Mouse (Mus musculus) left cerebral cortex, adult 9 months (tissue): ENCODE data around the gene Ddx11.
"Not testable (repeated sequence)": the region's sequence is repeated elsewhere in the genome, so short reads cannot be mapped to it uniquely, and the experiment has no call there.

Experiments used
- DNase-seq, 2 experiments: peaks; one replicate each; pipeline ENCODE4 v3.0.0; 2022; ENCODE audit warnings: low spot score in 2 of 2

The Ddx11 gene

DNA sequence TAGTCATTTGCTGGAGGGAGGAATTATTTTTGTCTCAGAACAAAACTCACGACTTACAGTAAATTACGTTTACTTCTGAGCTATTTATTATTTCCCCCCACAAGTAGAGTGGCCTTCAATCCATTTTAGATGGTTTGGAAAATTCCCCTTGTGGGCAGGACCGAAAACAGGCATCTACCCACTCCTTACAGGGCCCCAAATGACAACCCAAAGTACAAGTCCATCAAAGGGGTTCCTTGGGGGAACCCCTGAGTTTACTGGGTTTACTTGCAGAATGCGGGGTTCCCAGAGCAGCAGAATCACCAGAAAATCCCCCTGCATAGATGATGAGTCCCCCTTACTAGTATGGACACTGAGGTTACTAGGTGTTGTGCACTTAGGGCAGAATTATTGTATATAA is 11.2 kb upstream of the Ddx11 start:
- no peak for DNase-seq

DNA sequence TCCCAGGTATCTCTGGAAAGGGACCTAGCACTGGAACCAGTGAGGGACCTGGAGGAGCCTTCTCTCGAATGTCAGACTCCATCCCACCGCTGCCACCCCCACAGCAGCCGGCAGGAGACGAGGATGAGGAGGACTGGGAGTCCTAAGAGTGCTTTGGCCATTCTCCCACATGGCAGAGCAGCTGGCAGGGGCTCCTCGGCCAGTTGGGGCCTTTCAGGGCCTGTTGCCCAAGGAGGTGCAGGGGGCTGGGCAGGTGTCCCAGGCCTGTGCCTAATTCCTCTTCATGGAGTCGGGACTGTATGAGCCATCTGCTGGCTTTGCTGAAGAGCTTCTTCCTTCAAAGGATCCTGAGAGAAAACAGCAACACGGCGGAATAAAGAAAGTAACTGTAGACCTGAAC is 4.3 kb upstream of the Ddx11 start:
- DNase-seq = no peak

GRCm38 (mm10) chr17:66120701-66121100 is 2.6 kb upstream of the Ddx11 start:
- no peak for DNase-seq

DNA sequence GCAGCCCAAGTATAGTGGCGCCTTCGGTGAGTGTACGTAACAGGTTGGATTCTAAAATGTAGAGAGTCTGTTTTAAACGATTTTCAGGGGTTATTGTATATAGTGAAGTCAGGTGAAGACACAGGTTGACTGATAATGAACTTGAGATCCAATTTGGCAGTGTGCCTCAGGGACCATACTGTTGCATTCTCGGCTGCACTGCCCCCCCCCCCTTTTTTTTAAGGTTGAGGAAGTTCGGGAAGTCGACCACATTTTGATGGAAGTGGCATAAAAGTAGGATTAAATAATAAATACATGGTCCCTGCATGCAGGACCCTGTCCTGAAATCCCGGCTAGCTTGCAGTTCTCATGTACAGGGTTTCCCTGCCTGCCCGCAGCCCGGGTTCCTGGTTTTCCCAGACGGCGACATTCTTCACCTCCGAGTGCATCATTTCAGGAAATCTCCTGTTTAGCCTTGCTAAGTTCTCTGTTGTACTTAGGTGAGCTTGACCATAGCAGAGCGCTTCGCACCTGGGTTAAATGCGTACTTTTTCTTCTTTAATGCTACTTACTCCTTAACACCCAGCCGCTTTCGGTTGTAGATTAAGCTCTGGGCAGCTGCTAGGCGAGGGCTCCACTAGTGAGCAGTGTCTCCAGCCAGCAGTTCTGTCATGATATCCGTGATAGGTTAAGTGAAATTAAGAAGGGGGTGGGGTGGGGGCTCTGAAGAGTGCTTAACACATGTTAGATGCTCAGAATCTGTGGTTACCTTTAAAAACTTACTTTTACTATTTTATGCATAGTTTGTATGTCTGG is 693 bp downstream of the Ddx11 start:
- DNase-seq = no peak

DNA sequence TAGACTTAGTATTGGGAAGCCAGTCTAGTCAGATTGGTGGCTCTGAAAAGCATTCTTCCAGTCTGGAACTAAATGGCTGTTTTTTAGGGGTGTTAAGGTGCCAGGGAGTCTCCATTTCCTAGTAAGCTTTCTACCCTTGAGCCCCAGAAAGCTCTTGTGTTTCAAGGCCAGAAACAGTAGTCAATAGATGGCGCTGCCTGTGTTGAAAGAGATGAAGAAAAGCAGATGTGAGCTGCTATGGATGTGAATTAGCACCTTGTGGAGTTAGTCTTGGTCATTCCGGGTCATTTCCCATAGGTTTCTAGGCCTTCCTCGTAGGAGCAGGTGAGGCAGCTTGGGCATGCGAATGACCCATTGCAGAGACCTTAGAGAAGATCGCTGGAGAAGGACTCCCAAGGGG is 1.9 kb downstream of the Ddx11 start:
- no peak for DNase-seq

DNA sequence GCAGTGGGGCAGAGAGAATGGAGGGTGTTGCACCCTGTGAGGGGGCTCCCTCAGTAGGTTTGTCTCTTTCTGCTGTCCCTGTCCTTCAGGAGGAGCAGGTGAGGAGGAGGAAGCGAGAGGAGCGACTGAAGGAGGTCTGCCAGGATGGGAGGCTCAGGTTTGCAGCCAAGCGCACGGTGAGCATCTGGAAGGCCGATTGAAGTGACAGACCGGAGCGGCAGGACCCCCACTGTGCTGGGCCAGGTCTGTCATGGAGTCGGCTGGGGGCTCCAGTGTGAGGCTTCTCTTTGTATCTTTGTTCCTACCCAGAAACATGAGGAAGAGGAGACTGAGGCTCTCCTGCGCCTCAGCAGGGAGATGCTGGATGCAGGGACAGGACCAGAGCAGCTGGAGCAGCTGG is 7.1 kb downstream of the Ddx11 start:
- DNase-seq = no peak

DNA sequence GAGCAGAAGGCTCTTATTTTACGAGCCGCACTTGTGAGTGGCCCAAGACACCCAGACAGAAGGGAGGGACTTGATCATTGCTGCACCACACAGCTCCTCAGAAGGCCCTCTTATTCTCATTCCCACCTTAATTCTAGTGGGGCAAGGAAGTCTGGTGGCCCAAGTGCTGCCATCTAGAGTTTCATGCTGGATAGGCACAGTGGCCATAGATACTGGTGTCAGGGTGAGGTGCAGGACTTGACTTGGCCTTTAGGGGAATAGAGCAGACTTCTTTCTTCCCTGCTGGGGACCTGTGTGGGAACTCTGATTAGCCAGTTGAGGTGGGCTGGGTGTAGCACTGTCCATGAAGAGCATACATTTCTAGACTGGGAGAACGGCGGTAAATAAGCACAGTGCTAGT is 7.9 kb downstream of the Ddx11 start:
- no peak for DNase-seq

GRCm38 (mm10) chr17:66152706-66153662 is 29.7 kb downstream of the Ddx11 start:
- not testable (repeated sequence) for DNase-seq

- DNase-seq = not testable (repeated sequence)
Measured at GRCm38 (mm10) chr17:66153735-66154423, 30.6 kb downstream of the Ddx11 start.

DNA sequence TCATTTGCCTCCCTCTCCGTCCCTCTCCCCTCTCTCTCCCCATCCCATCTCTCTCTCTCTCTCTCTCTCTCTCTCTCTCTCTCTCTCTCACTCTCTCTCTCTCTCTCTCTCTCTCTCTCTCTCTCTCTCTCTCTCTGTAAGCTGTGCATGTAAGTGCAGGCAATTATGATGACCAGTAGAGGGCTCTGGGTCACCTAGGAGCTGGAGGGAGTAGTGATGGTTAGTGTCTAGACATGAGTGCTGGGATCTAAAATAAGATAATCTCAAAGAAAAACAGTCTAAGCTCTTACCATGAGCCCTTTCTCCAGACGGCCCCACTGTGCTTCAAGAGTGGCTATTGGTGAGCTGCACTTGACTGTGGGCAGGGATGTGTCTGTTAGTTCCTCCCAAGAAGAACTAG is 31.6 kb downstream of the Ddx11 start:
- DNase-seq = no peak

DNA sequence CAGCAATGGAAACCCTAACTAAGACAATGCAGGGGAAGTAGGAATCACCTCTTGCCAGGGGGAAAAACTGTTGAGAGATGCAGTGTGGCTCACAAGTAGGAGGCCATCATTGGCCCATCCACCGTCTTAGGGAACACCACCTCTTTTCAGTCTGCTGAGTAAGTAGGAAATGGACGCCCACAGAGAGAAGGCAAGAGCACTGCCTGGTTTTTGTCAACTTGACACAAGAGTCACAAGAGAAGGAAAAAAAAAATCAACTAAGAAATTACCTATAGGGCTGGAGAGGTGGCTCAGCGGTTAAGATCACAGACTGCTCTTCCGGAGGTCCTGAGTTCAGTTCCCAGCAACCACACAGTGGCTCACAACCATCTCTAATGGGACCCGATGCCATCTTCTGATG is 35.0 kb downstream of the Ddx11 start:
- DNase-seq = no peak

- not testable (repeated sequence) for DNase-seq
Measured at GRCm38 (mm10) chr17:66167141-66167540, 43.8 kb downstream of the Ddx11 start.

DNA sequence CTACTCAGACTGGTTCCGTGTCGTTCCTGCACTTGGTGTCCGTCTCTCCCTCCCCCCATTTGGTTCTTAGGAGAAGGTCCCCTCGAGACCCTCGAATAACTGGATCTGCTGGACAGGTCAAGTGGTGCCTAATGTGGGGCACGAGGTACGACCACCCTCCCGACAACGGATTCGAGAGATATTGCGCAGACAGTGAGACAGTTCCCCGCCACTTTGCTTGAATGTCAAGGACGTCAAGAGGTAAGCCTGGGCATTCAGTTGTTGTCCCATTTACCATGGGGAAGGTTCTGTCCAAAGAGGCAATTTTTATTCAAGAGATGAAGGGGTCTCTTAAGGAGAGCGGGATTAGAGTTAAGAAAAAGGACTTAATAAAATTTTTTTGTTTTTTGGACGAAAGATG is 47.7 kb downstream of the Ddx11 start:
- DNase-seq = not testable (repeated sequence)

DNA sequence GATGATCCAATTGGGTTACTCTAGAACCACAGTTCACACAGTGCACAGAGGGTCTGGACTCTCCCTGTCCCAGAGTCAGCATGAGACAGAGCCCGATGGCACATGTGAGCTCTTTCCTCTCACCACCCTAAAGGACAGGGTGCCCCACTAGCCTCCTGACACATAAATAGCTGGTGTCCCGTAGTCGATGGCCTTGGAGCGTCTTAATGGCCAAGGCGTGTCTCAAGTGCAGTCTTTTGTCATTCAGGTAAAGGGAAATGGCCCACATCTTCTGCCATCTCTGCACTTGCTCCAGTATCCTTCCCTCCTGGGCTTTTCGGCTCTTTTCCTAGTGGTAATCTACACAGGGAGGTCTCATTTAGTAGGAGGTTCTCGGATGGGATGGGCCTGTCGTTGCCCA is 67.3 kb downstream of the Ddx11 start:
- DNase-seq = no peak

DNA sequence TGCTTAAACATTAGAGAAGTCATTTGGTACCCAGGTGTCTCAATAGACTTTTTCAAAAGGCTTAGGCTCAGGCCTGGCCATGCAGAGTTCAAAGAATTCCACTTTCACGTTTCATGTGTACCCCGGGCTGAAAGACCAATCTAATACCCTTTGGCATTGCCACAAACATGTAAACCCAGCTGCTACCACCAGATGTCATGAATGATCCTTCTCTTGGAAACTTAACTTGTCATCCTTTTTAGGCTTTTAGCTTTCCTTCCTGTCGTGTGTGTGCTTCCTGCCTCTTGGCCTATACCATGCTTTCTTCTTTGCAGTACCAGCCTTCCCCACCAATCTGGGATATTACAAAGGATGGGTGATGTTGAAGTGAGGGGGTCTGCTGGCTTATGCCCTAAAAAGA is 73.7 kb downstream of the Ddx11 start:
- peak in 1 of 2 experiments; percentile 21 for DNase-seq
